Mouse (Mus musculus): ENCODE results near the gene Slc25a23. TPM values are rescaled to one million over a fixed set of nuclear protein-coding genes. Genes with fewer than 3 reads are reported as not detected.

The Slc25a23 gene
- polyA plus RNA-seq, 1 experiment from 2014 or later: 21.3 TPM

DNA sequence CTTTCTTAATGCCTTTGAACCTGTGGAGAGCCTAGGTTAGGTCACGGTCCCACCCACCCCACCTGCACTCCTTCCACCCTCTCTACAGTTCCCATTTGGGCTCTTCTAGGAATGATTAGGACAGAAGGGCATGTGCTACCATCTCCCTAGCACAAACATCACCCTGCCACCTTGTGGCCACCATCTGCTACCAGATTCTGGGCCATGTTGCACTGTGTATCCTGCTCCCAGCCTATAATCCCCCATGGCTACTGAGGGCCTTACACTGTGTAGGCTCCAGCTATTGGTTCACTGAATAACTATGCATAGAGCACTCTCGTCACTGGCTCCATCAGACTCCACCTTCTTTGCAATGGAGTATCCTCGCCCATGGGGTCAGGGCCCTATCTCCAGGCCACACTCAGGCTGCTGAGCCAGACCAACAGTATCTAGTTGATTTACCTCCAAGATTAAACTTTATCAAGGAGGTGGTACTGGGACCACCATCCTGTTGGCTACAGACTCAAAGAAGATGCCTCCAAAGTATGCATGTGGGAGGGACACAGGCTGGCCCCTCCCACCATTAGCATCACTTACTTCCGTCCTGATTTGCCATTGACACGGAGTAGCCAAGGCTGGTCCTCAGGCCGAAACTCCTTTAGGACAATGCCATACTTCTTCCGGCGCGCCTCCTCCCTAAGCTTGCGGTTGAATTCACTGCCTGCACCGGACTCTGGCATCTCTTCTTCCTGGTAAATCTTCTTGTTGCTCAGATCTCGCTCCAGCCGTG lies 52.3 kb downstream of the Slc25a23 start:
- Histone ChIP-seq H3K4me3 (replicated peaks) (no peak overlapping the region), H3K4me2 (no peak overlapping the region), H3K36me3 (replicated peaks) (peaks cover 70% of the 10 kb centered on the region), H3K9ac (no peak overlapping the region), H3K9me3 (no peaks in the 10 kb centered on the region), H3K4me1 (peaks cover 20% of the 10 kb centered on the region), H3K27me3 (no peaks in the 10 kb centered on the region), H3K27ac (no peak overlapping the region)
- WGBS: 93% methylated on average over 13 of the region's 13 CpGs
- no peak for ATAC-seq (ENCODE audit: low FRiP score)

- Histone ChIP-seq H3K27me3 (no peaks in the 10 kb centered on the region), H3K36me3 (replicated peaks) (peaks cover 75% of the 10 kb centered on the region), H3K27ac (no peak overlapping the region), H3K4me2 (no peak overlapping the region), H3K9ac (no peak overlapping the region), H3K4me1 (no peaks in the 10 kb centered on the region), H3K4me3 (replicated peaks) (no peak overlapping the region), H3K9me3 (no peaks in the 10 kb centered on the region)
- WGBS: 96% methylated on average over 7 of the region's 7 CpGs
- ATAC-seq (ENCODE audit: low FRiP score): no peak
Observed at GRCm38 (mm10) chr17:57003994-57004393, 55.7 kb downstream of the Slc25a23 start.

DNA sequence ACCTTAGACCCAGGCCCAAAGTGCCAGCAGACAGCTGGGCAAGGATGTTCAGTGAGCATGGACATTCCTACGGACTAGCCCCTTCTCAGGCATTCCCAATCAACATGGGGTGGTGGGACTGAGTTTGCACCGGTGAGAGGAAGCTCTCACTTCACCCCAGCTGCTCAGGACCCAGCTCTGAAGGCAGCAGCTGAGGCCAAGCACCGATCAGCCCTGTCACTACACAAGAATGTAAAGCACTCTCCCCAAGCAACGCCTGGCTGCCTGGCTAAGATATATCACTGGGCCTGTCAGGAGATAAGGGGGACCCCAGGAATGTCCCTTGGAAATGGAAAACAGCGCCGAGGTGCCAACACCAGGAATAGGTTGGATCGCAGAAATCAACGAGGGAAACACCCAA lies 58.4 kb downstream of the Slc25a23 start:
- H3K9me3 ChIP-seq: no peaks in the 10 kb centered on the region

GRCm38 (mm10) chr17:56999968-57000609 lies 59.6 kb downstream of the Slc25a23 start, which contains the start of gene Pspn:
Pspn (minus strand) TSS chr17:57000018.
- no peak for ATAC-seq (ENCODE audit: low FRiP score)
- Histone ChIP-seq H3K9me3 (no peaks in the 10 kb centered on the region), H3K27me3 (no peaks in the 10 kb centered on the region), H3K36me3 (replicated peaks) (peaks cover 53% of the 10 kb centered on the region), H3K4me3 (replicated peaks) (no peak within 1 kb of the TSS), H3K4me2 (no peak within 1 kb of the TSS), H3K4me1 (peaks cover 16% of the 10 kb centered on the region), H3K9ac (no peak within 1 kb of the TSS), H3K27ac (no peak within 1 kb of the TSS)
- 88% methylated on average over 9 of the region's 9 CpGs for WGBS

More for the DNA sequence above, 58.4 kb downstream of the Slc25a23 start:
- H3K4me1 ChIP-seq: peaks cover 16% of the 10 kb centered on the region
- no peak overlapping the region for H3K9ac ChIP-seq
- no peak for ATAC-seq (ENCODE audit: low FRiP score)
- H3K4me2 ChIP-seq: no peak overlapping the region
- 78% methylated on average over 8 of the region's 8 CpGs for WGBS
- H3K27ac ChIP-seq: no peak overlapping the region
- no peaks in the 10 kb centered on the region for H3K27me3 ChIP-seq
- peaks cover 54% of the 10 kb centered on the region for H3K36me3 ChIP-seq (replicated peaks)
- no peak overlapping the region for H3K4me3 ChIP-seq (replicated peaks)

DNA sequence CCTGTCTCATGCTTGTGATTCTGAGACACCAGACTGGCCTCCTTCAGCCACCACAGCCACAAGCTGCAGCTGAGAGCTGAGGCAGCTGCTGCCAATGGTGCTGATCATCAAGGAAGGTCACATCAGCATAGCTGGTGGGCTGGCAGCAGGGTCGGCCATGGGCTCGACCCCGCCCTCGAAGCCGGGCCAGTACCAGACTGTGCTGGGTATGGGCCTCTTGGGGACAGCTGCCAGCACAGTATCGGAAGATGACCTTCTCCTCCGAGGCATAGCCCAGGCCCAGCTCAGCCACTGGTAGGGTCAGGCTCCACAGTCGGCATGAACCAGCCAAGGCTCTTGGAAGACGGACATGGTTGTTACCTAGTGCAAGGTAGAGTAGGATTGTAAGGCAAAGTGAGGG lies 60.2 kb downstream of the Slc25a23 start:
- Histone ChIP-seq H3K9me3 (no peaks in the 10 kb centered on the region), H3K36me3 (replicated peaks) (peaks cover 54% of the 10 kb centered on the region), H3K27ac (no peak overlapping the region), H3K4me2 (no peak overlapping the region), H3K4me3 (replicated peaks) (no peak overlapping the region), H3K9ac (no peak overlapping the region), H3K4me1 (peaks cover 16% of the 10 kb centered on the region), H3K27me3 (no peaks in the 10 kb centered on the region)
- WGBS: 94% methylated on average over 9 of the region's 9 CpGs
- ATAC-seq (ENCODE audit: low FRiP score): no peak

- Histone ChIP-seq H3K9me3 (no peaks in the 10 kb centered on the region), H3K36me3 (replicated peaks) (peaks cover 56% of the 10 kb centered on the region), H3K4me1 (peaks cover 16% of the 10 kb centered on the region), H3K4me2 (peak within 1 kb of the TSS; percentile 68), H3K27ac (peak within 1 kb of the TSS; percentile 72), H3K27me3 (no peaks in the 10 kb centered on the region), H3K9ac (peak within 1 kb of the TSS; percentile 68), H3K4me3 (replicated peaks) (peak within 1 kb of the TSS; percentile 71)
- peak; percentile 98 for ATAC-seq (ENCODE audit: low FRiP score)
- WGBS: under 1% methylated on average over 38 of the region's 38 CpGs
Observed at GRCm38 (mm10) chr17:56997029-56997667, 62.5 kb downstream of the Slc25a23 start, which contains the start of gene Alkbh7. Alkbh7 (plus strand) TSS chr17:56997339.

- Histone ChIP-seq H3K36me3 (replicated peaks) (peaks cover 56% of the 10 kb centered on the region), H3K4me3 (replicated peaks) (no peak overlapping the region)
Observed at GRCm38 (mm10) chr17:56996506-56996905, 63.2 kb downstream of the Slc25a23 start.

GRCm38 (mm10) chr17:56995046-56995445 lies 64.6 kb downstream of the Slc25a23 start:
- Histone ChIP-seq H3K36me3 (replicated peaks) (peaks cover 57% of the 10 kb centered on the region), H3K4me3 (replicated peaks) (no peak overlapping the region), H3K4me2 (no peak overlapping the region), H3K27ac (no peak overlapping the region), H3K9me3 (no peaks in the 10 kb centered on the region), H3K27me3 (no peaks in the 10 kb centered on the region), H3K4me1 (peaks cover 29% of the 10 kb centered on the region), H3K9ac (no peak overlapping the region)
- WGBS: 93% methylated on average over 8 of the region's 8 CpGs
- no peak for ATAC-seq (ENCODE audit: low FRiP score)

More at GRCm38 (mm10) chr17:56996506-56996905, 63.2 kb downstream of the Slc25a23 start:
- H3K9ac ChIP-seq: no peak overlapping the region
- WGBS: 77% methylated on average over 2 of the region's 2 CpGs
- H3K4me1 ChIP-seq: peaks cover 21% of the 10 kb centered on the region
- no peaks in the 10 kb centered on the region for H3K27me3 ChIP-seq
- H3K9me3 ChIP-seq: no peaks in the 10 kb centered on the region
- ATAC-seq (ENCODE audit: low FRiP score): no peak
- no peak overlapping the region; the same call in 1 of the 2 replicates for H3K27ac ChIP-seq
- peak overlapping the region; percentile 68 for H3K4me2 ChIP-seq

Other genes starting within 250 kb of the Slc25a23 start
- 7.2 and 7.8 TPM in 2 replicates for gene Rfx2, start 228.8 kb downstream of the Slc25a23 start, polyA plus RNA-seq (2016; fragmentation: Nextera tagmentation; extraction: Ambion mirVana)
- gene Acsbg2, start 185.4 kb downstream of the Slc25a23 start, polyA plus RNA-seq (2016; fragmentation: Nextera tagmentation; extraction: Ambion mirVana): not detected in 2 replicates
- 0.50 and 0.59 TPM in 2 replicates for gene 1700061G19Rik, start 184.4 kb downstream of the Slc25a23 start, polyA plus RNA-seq (2016; fragmentation: Nextera tagmentation; extraction: Ambion mirVana)
- 87.6 and 97.8 TPM in 2 replicates for gene Mllt1, start 124.4 kb downstream of the Slc25a23 start, polyA plus RNA-seq (2016; fragmentation: Nextera tagmentation; extraction: Ambion mirVana)
- gene Acer1, start 77.7 kb downstream of the Slc25a23 start, polyA plus RNA-seq (2016; fragmentation: Nextera tagmentation; extraction: Ambion mirVana): not detected in 2 replicates
- 129 and 141 TPM in 2 replicates for gene Clpp, start 69.6 kb downstream of the Slc25a23 start, polyA plus RNA-seq (2016; fragmentation: Nextera tagmentation; extraction: Ambion mirVana)
- gene Alkbh7, start 62.5 kb downstream of the Slc25a23 start, polyA plus RNA-seq (2016; fragmentation: Nextera tagmentation; extraction: Ambion mirVana): 30.0 and 34.9 TPM in 2 replicates
- gene Pspn, start 59.8 kb downstream of the Slc25a23 start, polyA plus RNA-seq (2016; fragmentation: Nextera tagmentation; extraction: Ambion mirVana): 0.61 TPM in 1 of 2 replicates, not detected in the other
- 80.9 and 81.8 TPM in 2 replicates for gene Gtf2f1, start 48.6 kb downstream of the Slc25a23 start, polyA plus RNA-seq (2016; fragmentation: Nextera tagmentation; extraction: Ambion mirVana)
- gene Gm17949, start 48.4 kb downstream of the Slc25a23 start, polyA plus RNA-seq (2016; fragmentation: Nextera tagmentation; extraction: Ambion mirVana): 0.45 and 0.64 TPM in 2 replicates
- gene Khsrp, start 28.3 kb downstream of the Slc25a23 start, polyA plus RNA-seq (2016; fragmentation: Nextera tagmentation; extraction: Ambion mirVana): 62.8 and 70.7 TPM in 2 replicates
- not detected in 2 replicates for gene Slc25a41, start 18.2 kb downstream of the Slc25a23 start, polyA plus RNA-seq (2016; fragmentation: Nextera tagmentation; extraction: Ambion mirVana)
- 1.3 and 2.5 TPM in 2 replicates for gene Crb3, start 758 bp downstream of the Slc25a23 start, polyA plus RNA-seq (2016; fragmentation: Nextera tagmentation; extraction: Ambion mirVana)
- gene Dennd1c, start 18.7 kb upstream of the Slc25a23 start, polyA plus RNA-seq (2016; fragmentation: Nextera tagmentation; extraction: Ambion mirVana): 5.2 and 5.9 TPM in 2 replicates
- gene Tubb4a, start 27.9 kb upstream of the Slc25a23 start, polyA plus RNA-seq (2016; fragmentation: Nextera tagmentation; extraction: Ambion mirVana): 121 and 145 TPM in 2 replicates
- gene Tnfsf9, start 45.5 kb upstream of the Slc25a23 start, polyA plus RNA-seq (2016; fragmentation: Nextera tagmentation; extraction: Ambion mirVana): 8.7 and 9.2 TPM in 2 replicates
- not detected in 2 replicates for gene Cd70, start 89.9 kb upstream of the Slc25a23 start, polyA plus RNA-seq (2016; fragmentation: Nextera tagmentation; extraction: Ambion mirVana)
- 0.13 TPM in 1 of 2 replicates, not detected in the other for gene Tnfsf14, start 134.3 kb upstream of the Slc25a23 start, polyA plus RNA-seq (2016; fragmentation: Nextera tagmentation; extraction: Ambion mirVana)
- gene C3, start 168.3 kb upstream of the Slc25a23 start, polyA plus RNA-seq (2016; fragmentation: Nextera tagmentation; extraction: Ambion mirVana): 0.04 and 0.14 TPM in 2 replicates
- 20.1 and 20.9 TPM in 2 replicates for gene Gpr108, start 188.6 kb upstream of the Slc25a23 start, polyA plus RNA-seq (2016; fragmentation: Nextera tagmentation; extraction: Ambion mirVana)
- gene Trip10, start 189.6 kb upstream of the Slc25a23 start, polyA plus RNA-seq (2016; fragmentation: Nextera tagmentation; extraction: Ambion mirVana): 26.2 and 27.1 TPM in 2 replicates
- gene Vav1, start 219.2 kb upstream of the Slc25a23 start, polyA plus RNA-seq (2016; fragmentation: Nextera tagmentation; extraction: Ambion mirVana): 1.2 and 1.4 TPM in 2 replicates

Data from forebrain, embryonic 12.5 days (tissue).